Mouse (Mus musculus) hindbrain, embryonic 10.5 days (tissue): Measurements from ENCODE around the gene AC134908.4. TPM values are rescaled to one million over a fixed set of nuclear protein-coding genes. Genes with fewer than 3 reads are reported as not detected.

ENCODE experiments used
- DNase-seq: peaks from one replicate; pipeline ENCODE4 v3.0.0-alpha.2; 2017; ENCODE audit warnings: low spot score
- H3K27ac ChIP-seq: fragments of 300-500 bp; sonication (generic); 2 replicates; pipeline ENCODE4 v1.5.1; 2016; ENCODE audit warnings: mild to moderate bottlenecking, moderate library complexity
- H3K27me3 ChIP-seq: fragments of 300-500 bp; sonication (generic); 2 replicates; pipeline ENCODE4 v1.6.1; 2016; ENCODE audit warnings: mild to moderate bottlenecking; ENCODE audit not compliant: poor library complexity, insufficient read depth, severe bottlenecking
- H3K36me3 ChIP-seq: fragments of 300-500 bp; sonication (generic); 2 replicates; pipeline ENCODE4 v1.6.1; 2016; ENCODE audit warnings: mild to moderate bottlenecking, moderate library complexity
- H3K4me1 ChIP-seq: fragments of 300-500 bp; sonication (generic); replicated peaks from 2 replicates; pipeline ENCODE4 v1.6.1; 2016; ENCODE audit warnings: mild to moderate bottlenecking
- H3K4me3 ChIP-seq: fragments of 300-500 bp; sonication (generic); 2 replicates; pipeline ENCODE4 v1.5.1; 2016; ENCODE audit warnings: mild to moderate bottlenecking, moderate library complexity
- H3K9me3 ChIP-seq: fragments of 300-500 bp; sonication (generic); 2 replicates; pipeline ENCODE4 v1.6.1; 2016; ENCODE audit warnings: mild to moderate bottlenecking, moderate library complexity
- WGBS: fragments of 180-500 bp; shearing (Covaris S2); methylation state at CpG from one replicate; pipeline ENCODE4 v1.1.7; 2016; 5-methylcytosine and 5-hydroxymethylcytosine counted together
- polyA plus RNA-seq: library from polyadenylated mRNA; unstranded; fragments of >200 nt; fragmentation: Nextera tagmentation; extraction: Ambion mirVana; gene quantifications from 2 replicates; pipeline ENCODE4 v1.2.1, GENCODE M21; 2016

AC134908.4 gene
- polyA plus RNA-seq, 1 experiment from 2014 or later: 3.4 TPM

DNA sequence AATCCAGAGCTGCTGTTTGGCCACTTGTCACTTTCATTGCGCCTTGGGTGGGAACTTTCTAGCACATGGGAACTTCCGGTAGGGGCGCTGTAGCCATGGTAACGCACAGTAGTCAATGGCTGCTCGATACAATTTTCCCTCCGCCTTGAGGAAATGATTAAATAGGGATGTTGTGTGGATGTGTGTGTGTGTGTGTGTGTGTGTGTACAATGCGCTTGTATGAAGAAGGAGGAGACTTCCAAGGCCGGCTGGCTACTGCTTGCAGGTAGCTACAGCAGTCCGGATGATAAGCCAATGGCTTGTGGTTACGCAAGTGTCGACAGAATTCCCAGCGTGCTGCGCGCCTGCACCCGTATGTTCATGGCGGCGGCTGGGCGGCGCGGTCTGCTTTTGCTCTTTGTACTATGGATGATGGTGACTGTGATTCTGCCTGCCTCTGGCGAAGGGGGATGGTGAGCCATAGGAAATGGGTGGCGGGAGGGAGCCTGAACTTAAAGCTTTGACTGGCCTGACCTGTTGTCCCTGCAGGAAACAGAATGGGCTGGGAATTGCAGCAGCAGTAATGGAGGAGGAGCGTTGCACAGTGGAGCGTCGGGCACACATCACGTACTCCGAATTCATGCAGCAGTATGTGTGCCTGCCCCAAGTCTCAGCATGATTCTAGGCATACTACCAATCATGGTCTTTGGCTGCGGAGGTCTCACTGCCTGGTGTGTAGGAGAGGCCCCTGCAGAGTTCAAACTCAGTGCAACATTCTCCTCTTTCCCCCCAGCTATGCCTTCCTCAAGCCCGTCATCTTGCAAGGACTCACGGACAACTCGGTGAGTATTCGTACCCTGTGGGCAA is 33.5 kb upstream of the AC134908.4 start, which contains the start of gene Jmjd8:
Jmjd8 (plus strand) TSS at position 156 of the 846 bp plus-strand sequence.
- 1% methylated on average over 32 of the region's 32 CpGs for WGBS
- DNase-seq: peak; percentile 88
- H3K27me3 ChIP-seq: no peaks in the 10 kb centered on the region
- H3K4me1 ChIP-seq: peaks cover 90% of the 10 kb centered on the region
- peak within 1 kb of the TSS; percentile 73 for H3K4me3 ChIP-seq
- peaks cover 60% of the 10 kb centered on the region for H3K36me3 ChIP-seq
- no peaks in the 10 kb centered on the region for H3K9me3 ChIP-seq
- H3K27ac ChIP-seq: peak within 1 kb of the TSS; percentile 95

DNA sequence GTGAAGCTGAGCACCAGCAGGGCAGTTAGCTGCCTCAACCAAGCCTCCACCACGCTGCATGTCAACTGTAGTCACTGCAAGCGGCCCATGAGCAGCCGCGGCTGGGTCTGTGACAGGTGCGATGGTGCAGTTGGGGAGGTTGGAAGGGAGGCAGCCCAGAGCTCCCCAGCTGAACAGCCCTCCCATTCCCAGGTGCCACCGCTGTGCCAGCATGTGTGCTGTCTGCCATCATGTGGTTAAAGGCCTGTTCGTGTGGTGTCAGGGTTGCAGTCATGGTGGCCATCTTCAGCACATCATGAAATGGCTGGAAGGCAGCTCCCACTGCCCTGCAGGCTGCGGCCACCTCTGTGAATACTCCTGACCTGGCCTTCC is 32.8 kb upstream of the AC134908.4 start:
- 87% methylated on average over 8 of the region's 8 CpGs for WGBS
- H3K27me3 ChIP-seq: no peaks in the 10 kb centered on the region
- H3K36me3 ChIP-seq: peaks cover 60% of the 10 kb centered on the region
- peaks cover 86% of the 10 kb centered on the region for H3K4me1 ChIP-seq
- peak overlapping the region; percentile 73 for H3K4me3 ChIP-seq
- DNase-seq: no peak
- peak overlapping the region; percentile 95 for H3K27ac ChIP-seq
- no peaks in the 10 kb centered on the region for H3K9me3 ChIP-seq

DNA sequence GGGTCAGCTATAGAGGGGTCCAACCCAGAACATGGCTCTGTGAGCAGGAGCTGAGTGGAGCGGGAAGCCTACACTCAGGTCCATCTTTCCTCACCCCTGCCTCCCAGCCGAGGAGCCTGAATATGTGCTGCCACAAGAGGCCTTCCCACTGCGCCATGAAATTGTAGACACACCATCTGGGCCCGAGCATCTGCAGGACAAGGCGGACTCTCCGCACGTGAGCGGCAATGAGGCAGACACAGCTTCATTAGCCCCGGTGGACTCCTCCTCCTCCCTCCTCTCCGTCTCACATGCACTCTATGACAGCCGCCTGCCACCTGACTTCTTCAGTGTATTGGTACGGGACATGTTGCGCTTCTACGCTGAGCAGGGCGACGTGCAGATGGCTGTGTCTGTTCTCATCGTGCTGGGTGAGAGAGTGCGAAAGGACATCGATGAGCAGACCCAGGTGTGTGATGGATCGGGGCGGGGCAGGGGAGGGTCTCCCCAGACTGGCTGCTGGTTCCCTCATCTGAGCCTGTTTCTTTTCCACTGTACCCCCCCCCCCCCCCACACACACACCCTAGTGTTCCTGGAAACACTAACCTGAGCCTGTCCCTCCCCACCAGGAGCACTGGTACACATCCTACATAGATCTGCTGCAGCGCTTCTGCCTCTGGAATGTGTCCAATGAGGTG is 32.2 kb upstream of the AC134908.4 start:
- H3K4me1 ChIP-seq: peaks cover 90% of the 10 kb centered on the region
- H3K27ac ChIP-seq: peak overlapping the region; percentile 95; the same call in 1 of the 2 replicates
- DNase-seq: no peak

DNA sequence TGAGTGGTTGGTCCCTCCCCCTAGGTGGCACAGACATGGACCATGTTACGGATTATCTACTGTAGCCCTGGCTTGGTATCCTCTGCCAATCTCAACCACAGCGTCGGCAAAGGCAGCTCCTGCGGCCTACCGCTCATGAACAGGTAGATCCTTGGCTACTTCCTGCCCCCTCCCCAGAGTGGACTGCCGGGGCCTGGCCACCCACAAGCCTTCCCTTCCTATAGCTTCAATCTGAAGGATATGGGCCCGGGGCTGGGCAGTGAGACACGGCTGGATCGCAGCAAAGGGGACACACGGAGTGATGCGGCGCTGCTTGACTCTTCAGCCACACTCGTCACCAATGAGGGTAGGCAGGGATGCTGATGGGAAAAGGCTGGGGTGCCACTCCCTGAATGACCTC is 31.6 kb upstream of the AC134908.4 start:
- WGBS: 95% methylated on average over 13 of the region's 13 CpGs
- Histone ChIP-seq H3K36me3 (peaks cover 58% of the 10 kb centered on the region), H3K9me3 (no peaks in the 10 kb centered on the region), H3K4me1 (peaks cover 87% of the 10 kb centered on the region), H3K27ac (no peak overlapping the region), H3K27me3 (no peaks in the 10 kb centered on the region; the same call in 1 of the 2 replicates), H3K4me3 (0 out of 2 replicates have a peak overlapping the region, but pooled peaks have one; percentile 14)
- DNase-seq: no peak

More for the DNA sequence above, 32.2 kb upstream of the AC134908.4 start:
- 93% methylated on average over 22 of the region's 22 CpGs for WGBS
- Histone ChIP-seq H3K9me3 (no peaks in the 10 kb centered on the region), H3K36me3 (peaks cover 60% of the 10 kb centered on the region), H3K27me3 (no peaks in the 10 kb centered on the region), H3K4me3 (peak overlapping the region; percentile 26)

DNA sequence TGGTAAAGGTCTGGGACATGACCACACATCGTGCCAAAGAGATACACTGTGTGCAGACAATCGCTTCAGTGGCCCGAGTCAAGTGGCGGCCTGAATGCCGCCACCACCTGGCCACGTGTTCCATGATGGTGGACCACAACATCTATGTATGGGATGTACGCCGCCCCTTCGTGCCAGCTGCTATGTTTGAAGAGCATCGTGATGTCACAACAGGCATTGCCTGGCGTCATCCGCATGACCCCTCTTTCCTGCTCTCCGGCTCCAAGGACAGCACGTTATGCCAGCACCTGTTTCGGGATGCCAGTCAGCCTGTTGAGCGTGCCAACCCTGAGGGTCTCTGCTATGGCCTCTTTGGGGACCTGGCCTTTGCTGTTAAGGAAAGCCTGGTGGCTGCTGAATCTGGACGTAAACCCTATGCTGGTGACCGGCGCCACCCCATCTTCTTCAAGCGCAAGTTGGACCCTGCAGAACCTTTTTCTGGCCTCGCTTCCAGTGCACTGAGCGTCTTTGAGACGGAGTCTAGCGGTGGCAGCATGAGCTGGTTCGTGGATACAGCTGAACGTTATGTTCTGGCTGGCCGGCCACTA is 30.6 kb upstream of the AC134908.4 start:
- H3K4me1 ChIP-seq: peaks cover 78% of the 10 kb centered on the region
- 0 out of 2 replicates have a peak overlapping the region, but pooled peaks have one; percentile 76 for H3K4me3 ChIP-seq
- no peaks in the 10 kb centered on the region for H3K9me3 ChIP-seq
- H3K27me3 ChIP-seq: peaks cover 2% of the 10 kb centered on the region; the same call in 1 of the 2 replicates
- no peak for DNase-seq
- peaks cover 49% of the 10 kb centered on the region for H3K36me3 ChIP-seq
- 97% methylated on average over 27 of the region's 27 CpGs for WGBS
- H3K27ac ChIP-seq: no peak overlapping the region

DNA sequence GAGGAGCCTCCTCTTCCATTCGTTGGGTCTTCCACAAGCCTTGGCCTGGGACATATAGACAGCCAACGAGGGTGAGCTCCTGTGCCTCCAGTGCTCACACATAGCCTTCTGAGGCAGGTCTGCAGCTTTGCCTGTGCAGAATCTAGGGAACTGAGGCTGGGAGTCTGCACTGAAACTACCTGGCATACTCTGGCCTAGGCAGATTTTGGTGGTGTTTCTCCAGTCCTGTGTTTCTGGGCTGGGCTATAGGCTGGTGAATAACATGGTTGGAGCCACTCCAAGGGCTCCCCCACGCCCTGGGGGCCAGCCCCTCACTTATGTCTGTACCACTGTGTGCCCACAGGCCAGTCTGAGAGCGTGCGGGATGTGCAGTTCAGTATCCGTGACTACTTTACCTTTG is 29.9 kb upstream of the AC134908.4 start:
- WGBS: 87% methylated on average over 6 of the region's 6 CpGs
- peaks cover 10% of the 10 kb centered on the region for H3K27me3 ChIP-seq
- peak overlapping the region; percentile 76 for H3K4me3 ChIP-seq
- no peaks in the 10 kb centered on the region for H3K9me3 ChIP-seq
- peaks cover 70% of the 10 kb centered on the region for H3K4me1 ChIP-seq
- H3K27ac ChIP-seq: no peak overlapping the region
- DNase-seq: no peak
- peaks cover 41% of the 10 kb centered on the region for H3K36me3 ChIP-seq

DNA sequence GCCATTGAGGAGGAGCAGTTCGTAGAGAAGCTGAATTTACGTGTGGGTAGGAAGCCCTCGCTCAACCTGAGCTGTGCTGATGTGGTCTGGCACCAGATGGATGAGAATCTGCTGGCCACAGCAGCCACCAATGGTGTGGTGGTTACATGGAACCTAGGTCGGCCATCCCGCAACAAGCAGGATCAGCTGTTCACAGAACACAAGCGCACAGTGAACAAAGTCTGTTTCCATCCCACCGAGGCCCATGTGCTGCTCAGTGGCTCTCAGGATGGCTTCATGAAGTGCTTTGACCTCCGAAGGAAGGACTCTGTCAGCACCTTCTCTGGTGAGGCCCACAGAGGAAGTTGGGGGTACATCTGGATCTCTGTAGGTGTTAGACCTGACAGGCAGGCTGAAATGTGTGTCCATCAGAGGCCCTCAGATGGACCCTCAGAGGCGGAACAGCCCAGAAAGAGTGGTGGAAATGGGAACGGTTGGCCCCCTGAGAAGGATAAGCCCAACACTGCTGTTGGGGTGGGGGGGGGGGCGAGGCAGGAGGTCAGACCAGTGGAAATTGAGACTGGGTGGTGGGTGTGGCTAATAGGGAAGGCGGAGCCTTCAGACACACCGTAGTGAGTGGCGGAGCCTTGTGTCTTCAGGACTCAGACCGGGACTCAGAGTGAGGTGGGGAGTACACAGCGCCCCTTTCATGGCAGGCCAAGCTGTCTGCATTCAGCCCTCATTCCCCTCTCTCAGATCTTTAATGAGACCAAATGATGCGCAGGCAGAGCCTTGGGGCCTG is 29.1 kb upstream of the AC134908.4 start:
- WGBS: 71% methylated on average over 17 of the region's 17 CpGs
- no peaks in the 10 kb centered on the region for H3K9me3 ChIP-seq
- peaks cover 17% of the 10 kb centered on the region for H3K27me3 ChIP-seq
- H3K4me3 ChIP-seq: peak overlapping the region; percentile 76
- H3K4me1 ChIP-seq: peaks cover 68% of the 10 kb centered on the region
- no peak for DNase-seq
- peak overlapping the region; percentile 88 for H3K27ac ChIP-seq
- H3K36me3 ChIP-seq: peaks cover 36% of the 10 kb centered on the region

DNA sequence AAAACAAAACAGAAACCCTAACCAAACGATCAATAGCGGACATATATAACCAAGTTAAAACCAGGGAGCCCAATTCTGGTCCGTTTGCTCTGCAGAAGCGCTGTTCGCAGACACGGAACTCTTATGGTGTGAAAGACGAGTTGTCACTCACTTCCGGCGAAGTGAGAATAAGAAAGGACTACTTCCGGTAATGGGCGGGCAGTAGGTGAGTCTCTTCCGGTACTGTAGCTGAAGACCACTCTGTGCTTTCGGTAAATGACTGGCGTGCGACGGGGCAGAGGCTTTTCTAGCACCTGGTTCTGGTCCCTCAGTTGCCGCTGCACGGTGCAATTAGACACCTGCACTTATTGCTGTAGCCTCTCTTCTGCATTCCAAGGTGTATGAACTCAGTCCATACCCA is 28.0 kb upstream of the AC134908.4 start, which contains the start of gene Wdr24:
Wdr24 (plus strand) TSS at position 176 of the 400 bp plus-strand sequence.
- Histone ChIP-seq H3K27me3 (peaks cover 28% of the 10 kb centered on the region), H3K4me1 (peaks cover 66% of the 10 kb centered on the region), H3K9me3 (no peaks in the 10 kb centered on the region), H3K36me3 (peaks cover 41% of the 10 kb centered on the region), H3K4me3 (peak within 1 kb of the TSS; percentile 76), H3K27ac (peak within 1 kb of the TSS; percentile 88)
- WGBS: under 1% methylated on average over 18 of the region's 18 CpGs
- peak; percentile 80 for DNase-seq

DNA sequence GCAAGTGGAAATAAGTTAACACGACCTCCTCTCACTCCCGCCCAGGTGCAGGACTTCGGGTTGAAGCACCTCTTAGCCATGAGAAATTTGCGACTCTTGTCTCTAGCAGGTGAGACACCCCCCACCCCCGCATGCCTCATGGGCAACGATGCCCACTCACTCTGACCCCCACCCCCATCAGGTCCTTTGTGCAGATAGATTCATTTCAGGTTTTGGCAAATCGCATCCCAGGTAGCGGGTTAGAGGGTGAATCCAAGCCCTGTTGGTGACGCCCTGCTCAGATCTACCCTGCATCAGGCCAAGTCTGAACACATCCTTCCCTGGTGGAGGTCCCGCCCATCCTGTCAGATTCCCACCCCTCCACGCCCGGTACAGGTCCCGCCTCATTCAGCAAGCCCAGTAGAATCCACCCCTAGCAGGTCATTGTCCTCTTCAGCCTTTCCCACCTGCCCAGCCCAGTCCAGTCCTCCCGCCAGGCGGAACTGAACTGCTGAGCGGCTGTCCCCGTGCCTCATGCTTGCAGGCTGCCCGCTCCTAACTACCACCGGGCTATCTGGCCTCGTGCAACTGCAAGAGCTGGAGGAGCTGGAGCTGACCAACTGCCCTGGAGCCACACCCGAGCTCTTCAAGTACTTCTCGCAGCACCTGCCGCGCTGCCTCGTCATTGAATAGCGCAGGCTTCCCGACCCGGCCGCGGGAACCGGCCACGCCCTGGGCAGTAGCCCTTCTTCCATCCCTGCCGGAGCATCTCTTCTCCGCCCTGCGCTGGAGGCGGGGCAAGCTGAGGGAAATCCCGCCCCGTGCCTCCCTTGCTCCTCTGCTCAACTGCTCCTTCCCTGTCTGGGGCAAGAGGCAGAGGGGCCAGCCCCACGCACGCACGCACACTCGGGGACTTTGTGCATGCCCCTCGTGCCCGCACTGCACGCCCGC is 23.7 kb upstream of the AC134908.4 start:
- Histone ChIP-seq H3K27me3 (peaks cover 56% of the 10 kb centered on the region), H3K4me3 (peak overlapping the region; percentile 41), H3K9me3 (no peaks in the 10 kb centered on the region), H3K4me1 (peaks cover 24% of the 10 kb centered on the region), H3K27ac (peak overlapping the region; percentile 26; the same call in 1 of the 2 replicates), H3K36me3 (peaks cover 30% of the 10 kb centered on the region)
- DNase-seq: peak; percentile 35
- WGBS: 5% methylated on average over 46 of the region's 46 CpGs

DNA sequence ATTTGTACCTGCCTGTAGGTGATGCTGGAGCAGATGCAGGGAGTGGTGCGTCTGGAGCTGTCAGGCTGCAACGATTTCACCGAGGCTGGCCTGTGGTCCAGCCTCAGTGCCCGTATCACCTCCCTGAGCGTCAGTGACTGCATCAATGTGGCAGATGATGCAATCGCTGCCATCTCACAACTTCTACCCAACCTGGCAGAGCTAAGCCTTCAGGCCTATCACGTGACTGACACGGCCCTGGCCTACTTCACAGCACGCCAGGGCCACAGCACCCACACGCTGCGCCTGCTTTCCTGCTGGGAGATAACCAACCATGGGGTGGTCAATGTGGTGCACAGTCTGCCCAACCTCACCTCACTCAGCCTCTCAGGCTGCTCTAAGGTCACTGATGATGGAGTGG is 22.2 kb upstream of the AC134908.4 start:
- 87% methylated on average over 11 of the region's 11 CpGs for WGBS
- Histone ChIP-seq H3K36me3 (peaks cover 30% of the 10 kb centered on the region), H3K27ac (no peak overlapping the region), H3K27me3 (peaks cover 67% of the 10 kb centered on the region), H3K9me3 (no peaks in the 10 kb centered on the region), H3K4me1 (peaks cover 25% of the 10 kb centered on the region), H3K4me3 (no peak overlapping the region)
- DNase-seq: no peak

DNA sequence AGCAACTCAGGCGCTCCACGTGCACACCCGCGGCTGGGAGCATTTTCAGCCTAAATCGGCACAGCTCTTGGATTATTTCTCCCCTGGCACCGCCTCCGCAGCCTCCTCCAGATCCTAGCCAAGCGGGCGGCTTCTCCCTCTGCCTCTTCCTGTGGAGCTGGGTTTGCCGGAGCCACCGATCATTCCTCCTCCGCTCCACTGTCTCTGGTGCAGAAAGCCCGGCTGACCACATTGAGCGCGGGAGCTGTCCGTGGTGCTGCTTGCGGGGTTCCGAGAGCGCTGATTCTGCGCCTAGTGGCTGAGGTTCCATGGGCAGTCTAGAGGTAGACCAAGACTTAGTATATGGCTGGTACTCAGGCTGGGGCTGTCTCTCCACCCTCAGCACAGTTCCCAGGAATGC is 18.0 kb upstream of the AC134908.4 start:
- Histone ChIP-seq H3K4me3 (peak overlapping the region; percentile 28), H3K9me3 (no peaks in the 10 kb centered on the region), H3K4me1 (peaks cover 43% of the 10 kb centered on the region), H3K27me3 (peaks cover 80% of the 10 kb centered on the region), H3K27ac (no peak overlapping the region), H3K36me3 (peaks cover 22% of the 10 kb centered on the region)
- 2% methylated on average over 20 of the region's 20 CpGs for WGBS
- DNase-seq: peak; percentile 88
